Mouse (Mus musculus): Measurements from ENCODE around the gene Dock7.

- TF ChIP-seq CTCF (IDR thresholded peaks at IDR 0.05; ENCODE audit: low read depth): no peak
- no peak for TF ChIP-seq EP300 (IDR thresholded peaks at IDR 0.05; ENCODE audit: low read depth)
Observed at GRCm38 (mm10) chr4:99115797-99116196, 4.9 kb downstream of the Dock7 start.
